Comparison of ENCODE assay signal across 24 mouse cellular contexts in the genomic region with DNA sequence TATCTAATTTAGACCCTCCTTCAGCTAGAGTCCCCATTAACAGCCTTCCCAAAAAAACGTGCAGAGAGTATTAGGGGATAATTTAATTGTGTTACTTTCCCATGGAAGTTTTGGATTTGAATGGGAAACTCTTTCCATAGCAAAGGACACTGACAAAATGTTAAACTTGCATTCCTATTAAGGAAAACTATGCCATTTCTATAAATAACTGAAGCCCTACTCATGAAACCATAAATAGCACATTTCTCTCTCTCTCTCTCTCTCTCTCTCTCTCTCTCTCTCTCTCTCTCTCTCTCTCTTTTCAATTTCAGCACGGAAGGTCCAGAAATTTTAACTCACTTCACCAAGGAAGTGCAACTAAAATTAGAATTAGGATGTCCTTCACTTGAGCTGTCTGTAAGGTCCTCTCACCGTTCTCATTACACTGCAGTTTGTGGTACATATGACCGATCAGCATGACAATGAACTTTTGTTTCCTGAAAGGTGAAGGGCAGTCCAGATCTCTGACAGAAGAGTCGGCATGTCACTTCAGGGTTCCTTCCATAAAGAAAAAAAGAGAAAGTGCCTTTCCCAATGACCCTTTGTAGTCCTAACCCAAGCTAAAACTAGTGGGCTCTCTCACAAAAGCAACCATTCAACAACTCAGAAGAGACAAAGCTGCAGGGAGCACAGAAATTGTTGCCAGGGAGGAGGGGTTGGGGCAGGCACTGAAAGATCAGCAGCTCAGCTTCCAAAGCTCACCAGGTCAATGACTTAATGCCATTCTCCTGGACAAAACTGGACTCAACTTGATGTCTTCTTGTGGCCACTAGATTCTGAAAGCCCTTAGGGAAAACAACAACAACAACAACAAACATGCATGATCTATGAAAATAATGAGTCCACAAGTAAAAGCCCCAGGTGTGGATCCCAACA.
DNase-seq lines count a peak whose midpoint lies in the region; ATAC-seq and TF ChIP-seq lines count a peak whose summit lies in the region.
"Had no signal": no experiment of that assay in that cellular context is flagged by ENCODE, and none has a peak within 500 bp of the region (broad histone marks: within the 10 kb centered on the region; RNA-seq: fewer than 3 reads in every experiment).

No protein-coding gene starts in this region.

- H3K4me2 ChIP-seq in heart, embryonic 12.5 days = no peak overlapping the region
- peak overlapping the region; percentile 3 for H3K4me2 ChIP-seq in myocyte (ENCODE audit: low read depth)
- H3K4me2 ChIP-seq: embryonic facial prominence, embryonic 15.5 days; hindbrain, embryonic 12.5 days; liver, embryonic 15.5 days; midbrain, embryonic 11.5 days; neural tube, embryonic 15.5 days had no signal

- no peaks in the 10 kb centered on the region for H3K36me3 ChIP-seq in heart, embryonic 12.5 days
- H3K36me3 ChIP-seq in megakaryocyte, embryonic 14.5 days (replicated peaks; ENCODE audit: low read length) = no peaks in the 10 kb centered on the region
- no peaks in the 10 kb centered on the region for H3K36me3 ChIP-seq in myocyte (ENCODE audit: control insufficient read depth, insufficient read depth)
- H3K36me3 ChIP-seq: embryonic facial prominence, embryonic 15.5 days; hindbrain, embryonic 12.5 days; liver, embryonic 15.5 days; neural tube, embryonic 15.5 days had no signal

- no peaks in the 10 kb centered on the region for H3K9me3 ChIP-seq in heart, embryonic 12.5 days (replicated peaks)
- H3K9me3 ChIP-seq in megakaryocyte, embryonic 14.5 days = no peaks in the 10 kb centered on the region
- H3K9me3 ChIP-seq: embryonic facial prominence, embryonic 15.5 days; hindbrain, embryonic 12.5 days; liver, embryonic 15.5 days; neural tube, embryonic 15.5 days had no signal

- TF ChIP-seq POLR2A in myocyte (IDR thresholded peaks at IDR 0.05; ENCODE audit: insufficient read length, low read depth) = no peak

- peak; percentile 15 for DNase-seq in embryo, embryonic 10 days (ENCODE audit: low spot score)
- DNase-seq in embryo, embryonic 9.5 days (ENCODE audit: extremely low spot score) = no peak
- DNase-seq in heart, adult 9 months (ENCODE audit: low spot score in 2 of 2) = no peak
- no peak for DNase-seq in frontal cortex, postnatal 36 days (ENCODE audit: low spot score in 2 of 2)
- DNase-seq: adrenal gland, adult 8-10 months; forebrain, postnatal 0 days; gastrocnemius, postnatal 36 days; kidney, adult 18-20 months; kidney, postnatal 10 days; thymus, adult 2 months; thymus, postnatal 4 days had no signal

- no peak overlapping the region for H3K4me3 ChIP-seq in heart, embryonic 12.5 days
- H3K4me3 ChIP-seq in megakaryocyte, embryonic 14.5 days (replicated peaks) = peak overlapping the region; percentile 69
- no peak overlapping the region for H3K4me3 ChIP-seq in myocyte
- H3K4me3 ChIP-seq: embryonic facial prominence, embryonic 15.5 days; hindbrain, embryonic 12.5 days; left cerebral cortex, adult 2 months; liver, embryonic 15.5 days; neural tube, embryonic 15.5 days had no signal

- no peaks in the 10 kb centered on the region for H3K79me2 ChIP-seq in myocyte (ENCODE audit: control insufficient read depth, insufficient read depth)

- H3K4me1 ChIP-seq in heart, embryonic 12.5 days (replicated peaks) = peaks cover 12% of the 10 kb centered on the region; the same call in 1 of the 2 replicates
- H3K4me1 ChIP-seq in megakaryocyte, embryonic 14.5 days = peaks cover 57% of the 10 kb centered on the region
- H3K4me1 ChIP-seq: embryonic facial prominence, embryonic 15.5 days; liver, embryonic 15.5 days; neural tube, embryonic 15.5 days had no signal

- 33% methylated on average over 5 of the region's 5 CpGs for WGBS in heart, embryonic 12.5 days

- H3K27me3 ChIP-seq in heart, embryonic 12.5 days (replicated peaks) = no peaks in the 10 kb centered on the region
- no peaks in the 10 kb centered on the region for H3K27me3 ChIP-seq in megakaryocyte, embryonic 14.5 days (replicated peaks)
- no peaks in the 10 kb centered on the region for H3K27me3 ChIP-seq in myocyte (ENCODE audit: control insufficient read depth, insufficient read depth, insufficient read length)
- H3K27me3 ChIP-seq: embryonic facial prominence, embryonic 15.5 days; hindbrain, embryonic 12.5 days; liver, embryonic 15.5 days; neural tube, embryonic 15.5 days had no signal

- H3K9ac ChIP-seq in heart, embryonic 12.5 days = no peak overlapping the region
- H3K9ac ChIP-seq: embryonic facial prominence, embryonic 15.5 days; forebrain, postnatal 0 days; hindbrain, embryonic 12.5 days; liver, embryonic 15.5 days; neural tube, embryonic 15.5 days had no signal

- H3K27ac ChIP-seq in heart, embryonic 12.5 days (ENCODE audit: poor library complexity, severe bottlenecking) = peak overlapping the region; percentile 57
- H3K27ac ChIP-seq: embryonic facial prominence, embryonic 15.5 days; hindbrain, embryonic 12.5 days; left cerebral cortex, adult 2 months; liver, embryonic 15.5 days; macrophage; neural tube, embryonic 15.5 days; stomach, postnatal 0 days had no signal

- H3ac ChIP-seq in myocyte (ENCODE audit: control insufficient read depth, insufficient read length) = no peak overlapping the region

- no peak for ATAC-seq in heart, embryonic 12.5 days (ENCODE audit: insufficient number of reproducible peaks, low FRiP score)
- ATAC-seq in megakaryocyte, adult 5-6 weeks (ENCODE audit: poor library complexity, severe bottlenecking) = no peak
- ATAC-seq: forebrain, postnatal 0 days; lung, postnatal 0 days had no signal

TF ChIP-seq in myocyte, 11 proteins besides CTCF, POLR2A, EP300 and RAD21:
- TF ChIP-seq MYOD1 (IDR thresholded peaks at IDR 0.05; ENCODE audit: control insufficient read depth in 1 of 3, insufficient read length in 2 of 3, low read depth in 2 of 3) = no peak
- no peak for TF ChIP-seq MAX (IDR thresholded peaks at IDR 0.05; ENCODE audit: low read depth)
- no peak for TF ChIP-seq POLR2AphosphoS2 (IDR thresholded peaks at IDR 0.05; ENCODE audit: insufficient read length, low read depth)
- TF ChIP-seq CEBPB (IDR thresholded peaks at IDR 0.05; ENCODE audit: insufficient read depth, poor library complexity, severe bottlenecking) = no peak
- no peak for TF ChIP-seq USF1 (IDR thresholded peaks at IDR 0.05; ENCODE audit: low read depth)
- TF ChIP-seq E2F4 (IDR thresholded peaks at IDR 0.05; ENCODE audit: insufficient read depth) = no peak
- no peak for TF ChIP-seq TCF12 (IDR thresholded peaks at IDR 0.05; ENCODE audit: insufficient read depth, poor library complexity, severe bottlenecking)
- TF ChIP-seq MYOG (IDR thresholded peaks at IDR 0.05; ENCODE audit: control insufficient read depth in 1 of 3, insufficient read depth in 1 of 3, insufficient read length in 2 of 3, low read depth in 2 of 3) = no peak
- TF ChIP-seq REST (IDR thresholded peaks at IDR 0.05; ENCODE audit: insufficient read depth, insufficient read length) = no peak
- TF ChIP-seq SRF (IDR thresholded peaks at IDR 0.05; ENCODE audit: control insufficient read depth, insufficient read length, low read depth) = no peak
- no peak for TF ChIP-seq TCF3 (IDR thresholded peaks at IDR 0.05; ENCODE audit: insufficient read length, low read depth)
